Comparison of ENCODE assay signal across 10 mouse cellular contexts in the genomic region with DNA sequence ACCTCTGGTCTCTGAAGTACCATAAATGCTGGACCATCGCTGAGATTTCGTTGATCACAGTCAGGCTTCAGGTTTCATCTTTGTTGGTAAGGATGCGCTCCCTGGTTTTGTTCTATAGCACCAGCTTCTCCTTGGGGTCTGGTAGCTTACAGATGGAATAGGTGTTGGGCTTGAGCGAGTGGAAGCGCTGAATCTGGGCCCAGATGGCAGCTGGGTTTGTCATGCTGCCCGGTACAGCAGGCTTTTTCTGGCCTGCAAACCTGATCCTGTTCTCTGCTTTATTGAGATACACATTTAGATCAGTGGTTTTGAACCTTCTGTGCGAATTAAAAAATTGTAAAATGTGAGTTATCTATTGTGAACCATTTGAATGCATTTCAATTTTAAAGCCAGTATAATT.
DNase-seq lines count a peak whose midpoint lies in the region.
"Had no signal": no experiment of that assay in that cellular context is flagged by ENCODE, and none has a peak within 500 bp of the region (broad histone marks: within the 10 kb centered on the region; RNA-seq: fewer than 3 reads in every experiment).

No protein-coding gene starts in this region.

- peak; percentile 45 for DNase-seq in layer of hippocampus, adult 11-12 months (ENCODE audit: low spot score)
- DNase-seq in layer of hippocampus, adult 9-10 months (ENCODE audit: low spot score), result no peak
- DNase-seq in cerebellum, postnatal 36 days, result peak; percentile 24 to 26
- peak; percentile 38 to 52 for DNase-seq in layer of hippocampus, postnatal 10 days (ENCODE audit: low spot score in 2 of 2)
- peak; percentile 7 for DNase-seq in right cerebral cortex, postnatal 4 days
- DNase-seq in thymus, postnatal 10 days (ENCODE audit: low spot score in 2 of 2), result no peak
- no peak for DNase-seq in heart, postnatal 4 days
- DNase-seq: adrenal gland, postnatal 36 days; embryo, embryonic 11 days; kidney, adult 11 months had no signal

Comparison
In these comparisons a context has a peak if more than half of its experiments do, and no peak if none do; other contexts are left out.
1. DNase-seq: peak in layer of hippocampus, adult 11-12 months (single experiment), cerebellum, postnatal 36 days (2 of 2), layer of hippocampus, postnatal 10 days (2 of 2) and right cerebral cortex, postnatal 4 days (single experiment); none in layer of hippocampus, adult 9-10 months (single experiment), thymus, postnatal 10 days (0 of 2) and heart, postnatal 4 days (single experiment).